Mouse (Mus musculus) limb, embryonic 11.5 days (tissue): ENCODE measurements at regions not wholly inside any gene's neighbourhood (a gene's known extent, or its start where the extent isn't known, plus 50 kb on each side); places are given as distances from the start of the nearest gene placed in this dataset.

ENCODE experiments used
- ATAC-seq: fragments of 200-750 bp; cut with Nextera tagmentation; 2 replicates; pipeline ENCODE4 v1.8.0; 2017; ENCODE audit warnings: low read depth; ENCODE audit not compliant: insufficient number of reproducible peaks, low FRiP score, low TSS enrichment
- DNase-seq: peaks from one replicate; pipeline ENCODE4 v3.0.0-alpha.2; 2015; ENCODE audit warnings: low spot score
- H3K27ac ChIP-seq: fragments of 300-500 bp; sonication (generic); replicated peaks from 2 replicates; pipeline ENCODE4 v1.5.1; 2014; ENCODE audit warnings: low read depth, mild to moderate bottlenecking, low read length
- H3K27me3 ChIP-seq: fragments of 300-500 bp; sonication (generic); 2 replicates; pipeline ENCODE4 v1.6.1; 2014; ENCODE audit warnings: mild to moderate bottlenecking, low read length, mixed read lengths; ENCODE audit not compliant: control insufficient read depth, insufficient read depth
- H3K36me3 ChIP-seq: fragments of 300-500 bp; sonication (generic); 2 replicates; pipeline ENCODE4 v1.6.1; 2014; ENCODE audit warnings: mild to moderate bottlenecking, low read length, moderate library complexity, mixed read lengths; ENCODE audit not compliant: control insufficient read depth, insufficient read depth
- H3K4me1 ChIP-seq: fragments of 300-500 bp; sonication (generic); 2 replicates; pipeline ENCODE4 v1.6.1; 2014; ENCODE audit warnings: low read length, mixed read lengths; ENCODE audit not compliant: control insufficient read depth, insufficient read depth
- H3K4me2 ChIP-seq: fragments of 300-500 bp; sonication (generic); 2 replicates; pipeline ENCODE4 v1.6.1; 2014; ENCODE audit warnings: low read depth, mild to moderate bottlenecking, moderate library complexity; ENCODE audit not compliant: severe bottlenecking
- H3K4me3 ChIP-seq: fragments of 300-500 bp; sonication (generic); 2 replicates; pipeline ENCODE4 v1.5.1; 2014; ENCODE audit warnings: low read depth, low read length
- H3K9ac ChIP-seq: fragments of 300-500 bp; sonication (generic); 2 replicates; pipeline ENCODE4 v1.6.1; 2014; ENCODE audit warnings: mild to moderate bottlenecking, low read length
- H3K9me3 ChIP-seq: fragments of 300-500 bp; sonication (generic); 2 replicates; pipeline ENCODE4 v1.6.1; 2016; ENCODE audit warnings: low read length; ENCODE audit not compliant: control insufficient read depth
- WGBS: fragments of 180-500 bp; shearing (Covaris S2); extraction: QIAGEN DNeasy Blood & Tissue Kit; methylation state at CpG from one replicate; pipeline ENCODE4 v1.1.7; 2014; 5-methylcytosine and 5-hydroxymethylcytosine counted together

GRCm38 (mm10) chr7:73595140-73595825, 53.7 kb upstream of the Chd2 start:
- Histone ChIP-seq H3K27ac (peak overlapping the region; percentile 80), H3K9me3 (no peaks in the 10 kb centered on the region; the same call in 1 of the 2 replicates), H3K9ac (peak overlapping the region; percentile 35; the same call in 1 of the 2 replicates), H3K4me3 (peak overlapping the region; percentile 10), H3K36me3 (no peaks in the 10 kb centered on the region), H3K4me1 (peaks cover 26% of the 10 kb centered on the region), H3K4me2 (peak overlapping the region; percentile 53), H3K27me3 (no peaks in the 10 kb centered on the region)
- WGBS: 2% methylated on average over 23 of the region's 23 CpGs
- ATAC-seq (peak; percentile 99), DNase-seq (peak; percentile 96)

DNA sequence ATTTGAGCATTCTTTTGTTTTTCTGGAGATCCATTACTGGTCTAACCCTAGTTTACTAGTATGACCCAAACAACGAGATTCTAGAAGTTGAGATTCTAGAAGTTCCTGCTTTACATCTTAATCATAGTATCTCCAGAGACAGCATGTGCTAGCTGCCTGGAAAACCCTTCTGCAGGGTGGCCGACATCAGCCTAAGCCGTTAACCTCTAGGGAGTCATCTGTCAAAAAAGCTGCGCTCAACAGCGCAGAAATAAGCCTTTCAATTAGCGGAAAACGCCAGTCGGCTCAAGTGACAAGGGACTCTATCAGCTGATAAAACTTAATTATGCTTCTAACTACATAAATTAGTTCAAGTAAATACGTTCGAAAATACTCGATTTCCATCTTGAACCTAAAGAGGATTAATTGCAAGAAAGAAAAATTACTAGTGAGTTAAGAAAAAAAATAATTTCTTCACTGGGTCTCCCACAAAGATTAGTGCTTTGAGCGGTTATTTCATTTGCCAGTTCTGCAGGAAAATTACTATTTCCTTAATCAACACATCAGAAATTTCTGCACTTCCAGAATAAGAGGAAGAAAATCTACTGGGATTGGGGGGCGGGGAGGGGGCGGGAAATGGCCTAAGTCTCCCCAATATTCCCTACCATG, 53.0 kb upstream of the Chd2 start:
- Histone ChIP-seq H3K9me3 (no peaks in the 10 kb centered on the region; the same call in 1 of the 2 replicates), H3K27me3 (no peaks in the 10 kb centered on the region), H3K36me3 (no peaks in the 10 kb centered on the region), H3K4me2 (peak overlapping the region; percentile 53), H3K4me3 (peak overlapping the region; percentile 10), H3K9ac (no peak overlapping the region), H3K27ac (peak overlapping the region; percentile 80), H3K4me1 (peaks cover 26% of the 10 kb centered on the region)
- DNase-seq (peak; percentile 66), ATAC-seq (no peak)
- WGBS: 1% methylated on average over 14 of the region's 14 CpGs

DNA sequence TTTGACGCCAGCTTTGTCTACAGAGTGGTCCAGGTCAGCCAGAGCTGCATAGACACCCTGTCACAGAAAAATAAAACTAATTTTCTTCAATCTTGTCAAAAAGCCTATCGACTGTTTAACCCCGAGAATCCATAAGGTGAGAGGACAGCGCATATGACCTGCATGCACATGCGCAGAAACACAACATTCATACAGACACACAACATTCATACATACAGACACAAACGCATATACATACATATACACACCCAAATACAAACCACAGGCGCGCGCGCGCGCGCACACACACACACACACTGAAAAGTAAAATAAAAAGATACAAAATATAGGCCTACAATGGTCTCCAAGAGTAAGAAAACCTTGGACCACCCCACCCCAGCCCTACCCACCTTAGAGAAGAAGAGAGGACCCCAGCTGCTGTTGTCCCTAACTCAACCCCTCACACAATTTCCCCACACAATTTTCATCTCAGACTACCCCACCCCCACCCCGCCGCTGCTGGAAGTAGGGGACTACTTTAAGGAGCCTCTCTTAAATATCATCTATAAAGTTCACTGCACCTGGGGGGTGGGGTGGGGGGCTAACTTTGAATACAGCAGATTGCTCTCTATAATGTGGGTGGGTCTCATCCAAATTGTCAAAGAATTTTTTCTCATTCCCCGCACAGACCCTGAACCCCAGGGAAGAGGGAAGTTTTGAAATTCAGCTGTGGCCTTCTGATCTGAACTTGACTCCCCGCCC, 52.2 kb upstream of the Chd2 start:
- no peak overlapping the region for H3K9ac ChIP-seq
- H3K27me3 ChIP-seq: no peaks in the 10 kb centered on the region
- no peaks in the 10 kb centered on the region; the same call in 1 of the 2 replicates for H3K9me3 ChIP-seq
- ATAC-seq (no peak), DNase-seq (no peak)
- peak overlapping the region; percentile 13; the same call in 1 of the 2 replicates for H3K4me2 ChIP-seq
- no peaks in the 10 kb centered on the region for H3K36me3 ChIP-seq
- peak overlapping the region; percentile 24 for H3K27ac ChIP-seq
- 75% methylated on average over 17 of the region's 17 CpGs for WGBS
- H3K4me3 ChIP-seq: no peak overlapping the region
- H3K4me1 ChIP-seq: peaks cover 33% of the 10 kb centered on the region

DNA sequence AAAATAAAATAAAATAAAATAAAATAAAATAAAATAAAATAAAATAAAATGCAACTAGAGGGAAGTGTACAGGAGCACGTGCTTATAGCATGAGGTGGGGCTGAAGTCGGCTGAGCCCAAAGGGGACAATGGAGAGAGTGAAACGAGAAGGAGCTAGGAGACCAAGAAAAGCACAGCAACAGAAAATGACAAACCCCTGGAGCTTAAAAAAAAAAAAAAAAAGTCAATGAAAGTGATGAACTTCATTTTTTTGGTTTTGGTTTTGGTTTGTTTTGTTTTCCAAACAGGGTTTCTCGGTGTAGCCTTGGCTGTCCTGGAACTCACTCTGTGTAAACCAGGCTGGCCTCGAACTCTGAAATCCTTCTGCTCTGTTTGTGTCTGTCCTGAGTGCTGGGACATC, 51.2 kb upstream of the Chd2 start:
- Histone ChIP-seq H3K9me3 (no peaks in the 10 kb centered on the region; the same call in 1 of the 2 replicates), H3K4me3 (no peak overlapping the region), H3K4me1 (peaks cover 33% of the 10 kb centered on the region), H3K27me3 (no peaks in the 10 kb centered on the region), H3K27ac (no peak overlapping the region), H3K4me2 (no peak overlapping the region), H3K9ac (no peak overlapping the region), H3K36me3 (no peaks in the 10 kb centered on the region)
- 93% methylated on average over 5 of the region's 5 CpGs for WGBS
- no peak for ATAC-seq
- DNase-seq: no peak
